8 mouse cellular contexts compared by ENCODE assay signal in genomic region chr5:30814424-30815119, GRCm38 (mm10). TPM values are rescaled to one million over a fixed set of nuclear protein-coding genes. Genes with fewer than 3 reads are reported as not detected.
DNase-seq lines count a peak whose midpoint lies in the region; ATAC-seq and TF ChIP-seq lines count a peak whose summit lies in the region.

Mapre3 (plus strand) TSS chr5:30814641.

- peak; percentile 93 for DNase-seq in NIH3T3 (ENCODE audit: low read depth)
- peak; percentile 96 to 97 for DNase-seq in cerebellum, postnatal 14 days
- DNase-seq in frontal cortex, postnatal 14 days (ENCODE audit: low spot score in 2 of 2), result peak; percentile 88 to 90
- DNase-seq in layer of hippocampus, postnatal 10 days (ENCODE audit: low spot score in 2 of 2), result peak; percentile 93 to 96
- peak; percentile 93 for DNase-seq in lung, postnatal 0 days (ENCODE audit: low spot score)
- DNase-seq in ovary, postnatal 10 days (ENCODE audit: low spot score), result peak; percentile 79
- DNase-seq in thymus, postnatal 0 days (ENCODE audit: low spot score), result peak; percentile 74

- peak; percentile 98 for ATAC-seq in hindbrain, embryonic 12.5 days (ENCODE audit: low FRiP score)
- peak; percentile 93 for ATAC-seq in lung, postnatal 0 days

- peak within 1 kb of the TSS; percentile 88 for H3K4me2 ChIP-seq in hindbrain, embryonic 12.5 days (replicated peaks)
- H3K4me2 ChIP-seq in lung, postnatal 0 days (replicated peaks; ENCODE audit: low read depth, low read length), result peak within 1 kb of the TSS; percentile 87

- H3K9me3 ChIP-seq in hindbrain, embryonic 12.5 days (replicated peaks), result no peaks in the 10 kb centered on the region
- no peaks in the 10 kb centered on the region for H3K9me3 ChIP-seq in lung, postnatal 0 days (ENCODE audit: low read length)

- whole genome bisulfite sequencing in hindbrain, embryonic 12.5 days, result under 1% methylated on average over 47 of the region's 59 CpGs
- 2% methylated on average over 43 of the region's 59 CpGs for WGBS in lung, postnatal 0 days

- 0 out of 2 replicates have a peak, but pooled peaks cover 6% of the 10 kb centered on the region for H3K27me3 ChIP-seq in hindbrain, embryonic 12.5 days
- H3K27me3 ChIP-seq in lung, postnatal 0 days (replicated peaks; ENCODE audit: insufficient read depth, low read length), result no peaks in the 10 kb centered on the region

- H3K27ac ChIP-seq in hindbrain, embryonic 12.5 days, result peak within 1 kb of the TSS; percentile 95
- no peak within 1 kb of the TSS for H3K27ac ChIP-seq in lung, postnatal 0 days (ENCODE audit: low read length)

- H3K36me3 ChIP-seq in hindbrain, embryonic 12.5 days, result no peaks in the 10 kb centered on the region
- no peaks in the 10 kb centered on the region for H3K36me3 ChIP-seq in lung, postnatal 0 days (ENCODE audit: insufficient read depth, low read length)

- TF ChIP-seq EP300 in lung, postnatal 0 days (IDR thresholded peaks at IDR 0.05), result no peak

- TF ChIP-seq CTCF in lung, postnatal 0 days (IDR thresholded peaks at IDR 0.05), result no peak

- peak within 1 kb of the TSS; percentile 88 for H3K4me3 ChIP-seq in hindbrain, embryonic 12.5 days
- H3K4me3 ChIP-seq in lung, postnatal 0 days (ENCODE audit: low read depth, low read length), result peak within 1 kb of the TSS; percentile 70

- H3K4me1 ChIP-seq in hindbrain, embryonic 12.5 days, result peaks cover 34% of the 10 kb centered on the region
- H3K4me1 ChIP-seq in lung, postnatal 0 days (ENCODE audit: insufficient read depth, low read depth, low read length), result peaks cover 3% of the 10 kb centered on the region; the same call in 1 of the 2 replicates

- H3K9ac ChIP-seq in hindbrain, embryonic 12.5 days, result peak within 1 kb of the TSS; percentile 97
- peak within 1 kb of the TSS; percentile 48 for H3K9ac ChIP-seq in lung, postnatal 0 days (replicated peaks; ENCODE audit: low read depth)

RNA-seq across cellular contexts. Expression of gene Mapre3, which starts in this region (rescaled TPM):
- polyA plus RNA-seq in hindbrain, embryonic 12.5 days (2016; fragmentation: Nextera tagmentation; extraction: Ambion mirVana), result 73.1 and 81.0 TPM in 2 replicates
- total RNA-seq in layer of hippocampus, postnatal 10 days (2021), result 100 to 1,000 TPM; 202 to 212 TPM
- 23.2 and 27.2 TPM in 2 replicates for polyA plus RNA-seq in lung, postnatal 0 days (2015; fragmentation: Nextera tagmentation; extraction: Ambion mirVana)
- 3.4 and 3.8 TPM in 2 replicates for polyA plus RNA-seq in thymus, postnatal 0 days (2015; fragmentation: Nextera tagmentation; extraction: Ambion mirVana)
